Mouse (Mus musculus) cerebellum, adult 11 months (tissue): ENCODE measurements around the gene Samt4.
"Not testable (repeated sequence)": the region's sequence is repeated elsewhere in the genome, so short reads cannot be mapped to it uniquely, and the experiment has no call there.

ENCODE experiments used
- DNase-seq: peaks from one replicate; pipeline ENCODE4 v3.0.0; 2022

Gene Samt4

DNA sequence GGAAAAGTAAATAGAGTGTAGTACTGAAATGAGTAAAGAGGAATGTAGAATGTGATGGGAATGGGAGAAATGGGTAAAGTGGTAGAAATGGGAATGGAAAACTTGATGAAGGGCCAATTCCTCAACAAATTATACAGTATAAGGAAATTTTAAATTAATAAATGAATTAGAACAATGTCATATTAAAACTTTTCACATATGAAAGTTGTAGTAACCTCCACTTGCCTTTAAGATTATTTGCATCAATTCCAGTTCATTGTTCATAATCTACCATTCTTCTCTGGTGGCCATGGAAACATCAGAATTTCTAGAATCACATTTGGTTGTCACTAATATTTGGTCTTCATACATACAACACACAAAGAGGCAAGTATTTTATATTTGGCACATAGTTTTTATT, at the start of gene Samt4:
Samt4 (plus strand) TSS at position 301 of the 400 bp plus-strand sequence.
- DNase-seq = no peak

DNA sequence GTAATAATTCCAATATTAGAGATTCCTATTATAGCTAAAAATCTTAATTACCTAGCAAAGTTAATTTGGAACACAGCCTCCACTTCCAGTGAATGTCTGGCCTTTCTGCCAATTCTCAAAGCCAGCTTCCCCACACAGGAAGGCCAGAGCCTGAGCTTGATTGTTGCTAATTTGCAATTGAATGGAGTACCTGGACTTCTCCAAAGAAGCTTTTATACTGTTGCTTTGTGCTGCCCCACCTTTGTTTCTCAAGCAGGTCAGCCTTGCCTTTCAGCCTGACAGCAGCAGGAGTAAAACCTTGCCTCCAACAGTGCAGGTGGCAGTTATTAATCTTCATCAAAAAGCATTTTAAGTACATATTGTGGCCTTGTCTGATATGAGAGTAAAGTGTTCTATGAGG, 38.1 kb upstream of the Samt4 start:
- not testable (repeated sequence) for DNase-seq

DNA sequence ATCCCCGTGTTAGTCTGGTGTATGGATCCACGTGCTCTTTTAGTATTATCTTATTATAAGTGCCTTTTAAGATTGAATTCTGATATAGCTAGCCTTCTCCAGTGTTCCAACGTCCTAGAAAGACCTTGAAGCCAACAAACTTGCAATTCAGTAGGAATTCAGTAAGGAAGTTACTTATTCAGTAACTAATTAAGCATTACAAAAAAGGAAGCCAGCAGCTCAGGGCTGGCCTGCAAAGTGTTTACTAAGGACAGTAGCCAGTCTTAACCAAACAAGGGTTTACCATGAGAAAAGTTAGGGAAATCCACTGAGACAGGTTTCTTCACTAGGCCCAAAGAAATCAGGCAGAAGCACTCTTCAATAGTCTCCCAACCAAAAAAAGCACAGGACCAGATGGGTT, 13.4 kb upstream of the Samt4 start:
- DNase-seq = not testable (repeated sequence)
